Mouse (Mus musculus): ENCODE results near the gene Plagl2. TPM values are rescaled to one million over a fixed set of nuclear protein-coding genes. Genes with fewer than 3 reads are reported as not detected.

Gene Plagl2
- polyA plus RNA-seq, 1 experiment from 2014 or later: 40.4 TPM

DNA sequence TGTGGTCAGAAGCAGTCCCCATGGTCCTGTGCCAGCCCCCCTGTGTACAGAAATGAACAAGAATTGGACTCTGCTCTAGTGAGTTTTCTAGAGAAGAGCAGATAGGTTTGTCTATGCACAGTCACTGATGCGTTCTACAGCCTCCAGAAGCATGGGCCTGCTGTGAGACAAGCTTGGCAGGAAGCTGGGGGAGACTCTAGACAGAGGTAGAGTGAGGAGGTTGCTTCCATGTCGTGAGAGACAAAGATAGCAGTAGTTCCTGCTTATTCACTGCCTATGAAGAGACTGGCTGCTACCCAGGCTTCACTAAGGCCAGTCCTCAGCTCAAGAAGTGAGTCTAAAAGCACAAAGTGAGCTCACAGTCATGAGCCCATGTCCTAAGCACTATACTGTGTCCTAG, 50.0 kb downstream of the Plagl2 start:
- Histone ChIP-seq H3K4me1 (replicated peaks; ENCODE audit: control insufficient read depth, insufficient read depth, low read length) (no peaks in the 10 kb centered on the region), H3K36me3 (ENCODE audit: control insufficient read depth, insufficient read depth, low read length) (no peaks in the 10 kb centered on the region; the same call in 1 of the 2 replicates), H3K27me3 (ENCODE audit: control insufficient read depth, insufficient read depth, low read length) (no peaks in the 10 kb centered on the region), H3K27ac (ENCODE audit: low read depth, low read length) (no peak overlapping the region), H3K9me3 (ENCODE audit: control insufficient read depth, low read length) (no peaks in the 10 kb centered on the region), H3K9ac (ENCODE audit: low read length) (no peak overlapping the region), H3K4me3 (ENCODE audit: low read depth, low read length) (no peak overlapping the region), H3K4me2 (ENCODE audit: low read depth, low read length, severe bottlenecking) (no peak overlapping the region)
- DNase-seq (ENCODE audit: low spot score) (no peak), ATAC-seq (replicated peaks; ENCODE audit: low FRiP score) (no peak)
- WGBS: 78% methylated on average over 2 of the region's 2 CpGs

DNA sequence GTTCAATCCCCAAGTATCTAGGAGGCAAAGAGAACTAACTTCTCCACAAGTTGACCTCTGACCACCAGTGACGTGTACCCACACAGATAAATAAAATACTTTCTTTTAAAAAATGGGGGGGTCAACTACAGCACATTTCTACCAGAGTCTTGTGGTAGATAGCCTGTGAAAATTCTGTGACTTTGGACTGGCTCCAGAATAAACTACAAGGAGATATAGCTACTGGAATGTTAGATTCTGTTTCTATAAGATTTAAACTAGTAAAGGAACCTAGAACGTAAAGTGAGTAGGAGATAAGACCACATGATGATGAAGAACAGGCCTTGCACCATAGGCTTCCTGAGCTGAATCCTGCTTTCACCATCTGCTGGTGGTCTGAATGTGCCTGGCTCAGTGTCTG, 53.4 kb downstream of the Plagl2 start:
- no peaks in the 10 kb centered on the region; the same call in 1 of the 2 replicates for H3K36me3 ChIP-seq (ENCODE audit: control insufficient read depth, insufficient read depth, low read length)
- H3K4me2 ChIP-seq (ENCODE audit: low read depth, low read length, severe bottlenecking): no peak overlapping the region
- no peak for DNase-seq (ENCODE audit: low spot score)
- H3K27ac ChIP-seq (ENCODE audit: low read depth, low read length): no peak overlapping the region
- no peaks in the 10 kb centered on the region for H3K4me1 ChIP-seq (replicated peaks; ENCODE audit: control insufficient read depth, insufficient read depth, low read length)
- no peak overlapping the region for H3K9ac ChIP-seq (ENCODE audit: low read length)
- H3K9me3 ChIP-seq (ENCODE audit: control insufficient read depth, low read length): no peaks in the 10 kb centered on the region
- 94% methylated on average over 2 of the region's 2 CpGs for WGBS
- no peak for ATAC-seq (replicated peaks; ENCODE audit: low FRiP score)
- H3K27me3 ChIP-seq (ENCODE audit: control insufficient read depth, insufficient read depth, low read length): no peaks in the 10 kb centered on the region
- no peak overlapping the region for H3K4me3 ChIP-seq (ENCODE audit: low read depth, low read length)

GRCm38 (mm10) chr2:153186176-153186591, 55.0 kb downstream of the Plagl2 start:
- Histone ChIP-seq H3K4me3 (ENCODE audit: low read depth, low read length) (no peak overlapping the region), H3K9me3 (ENCODE audit: control insufficient read depth, low read length) (no peaks in the 10 kb centered on the region), H3K27ac (ENCODE audit: low read depth, low read length) (no peak overlapping the region), H3K4me2 (ENCODE audit: low read depth, low read length, severe bottlenecking) (no peak overlapping the region), H3K27me3 (ENCODE audit: control insufficient read depth, insufficient read depth, low read length) (no peaks in the 10 kb centered on the region), H3K4me1 (replicated peaks; ENCODE audit: control insufficient read depth, insufficient read depth, low read length) (no peaks in the 10 kb centered on the region), H3K36me3 (ENCODE audit: control insufficient read depth, insufficient read depth, low read length) (peaks cover 3% of the 10 kb centered on the region; the same call in 1 of the 2 replicates), H3K9ac (ENCODE audit: low read length) (no peak overlapping the region)
- DNase-seq (ENCODE audit: low spot score) (no peak), ATAC-seq (replicated peaks; ENCODE audit: low FRiP score) (no peak)
- 89% methylated on average over 2 of the region's 2 CpGs for WGBS

GRCm38 (mm10) chr2:153179961-153180360, 61.3 kb downstream of the Plagl2 start:
- H3K4me2 ChIP-seq (ENCODE audit: low read depth, low read length, severe bottlenecking): no peak overlapping the region
- H3K9me3 ChIP-seq (ENCODE audit: control insufficient read depth, low read length): no peaks in the 10 kb centered on the region
- WGBS: 87% methylated on average over 3 of the region's 3 CpGs
- H3K27ac ChIP-seq (ENCODE audit: low read depth, low read length): no peak overlapping the region
- H3K27me3 ChIP-seq (ENCODE audit: control insufficient read depth, insufficient read depth, low read length): peaks cover 2% of the 10 kb centered on the region; the same call in 1 of the 2 replicates
- no peak overlapping the region for H3K9ac ChIP-seq (ENCODE audit: low read length)
- H3K36me3 ChIP-seq (ENCODE audit: control insufficient read depth, insufficient read depth, low read length): peaks cover 3% of the 10 kb centered on the region; the same call in 1 of the 2 replicates
- DNase-seq (ENCODE audit: low spot score) (no peak), ATAC-seq (replicated peaks; ENCODE audit: low FRiP score) (no peak)
- H3K4me1 ChIP-seq (replicated peaks; ENCODE audit: control insufficient read depth, insufficient read depth, low read length): no peaks in the 10 kb centered on the region
- H3K4me3 ChIP-seq (ENCODE audit: low read depth, low read length): no peak overlapping the region

DNA sequence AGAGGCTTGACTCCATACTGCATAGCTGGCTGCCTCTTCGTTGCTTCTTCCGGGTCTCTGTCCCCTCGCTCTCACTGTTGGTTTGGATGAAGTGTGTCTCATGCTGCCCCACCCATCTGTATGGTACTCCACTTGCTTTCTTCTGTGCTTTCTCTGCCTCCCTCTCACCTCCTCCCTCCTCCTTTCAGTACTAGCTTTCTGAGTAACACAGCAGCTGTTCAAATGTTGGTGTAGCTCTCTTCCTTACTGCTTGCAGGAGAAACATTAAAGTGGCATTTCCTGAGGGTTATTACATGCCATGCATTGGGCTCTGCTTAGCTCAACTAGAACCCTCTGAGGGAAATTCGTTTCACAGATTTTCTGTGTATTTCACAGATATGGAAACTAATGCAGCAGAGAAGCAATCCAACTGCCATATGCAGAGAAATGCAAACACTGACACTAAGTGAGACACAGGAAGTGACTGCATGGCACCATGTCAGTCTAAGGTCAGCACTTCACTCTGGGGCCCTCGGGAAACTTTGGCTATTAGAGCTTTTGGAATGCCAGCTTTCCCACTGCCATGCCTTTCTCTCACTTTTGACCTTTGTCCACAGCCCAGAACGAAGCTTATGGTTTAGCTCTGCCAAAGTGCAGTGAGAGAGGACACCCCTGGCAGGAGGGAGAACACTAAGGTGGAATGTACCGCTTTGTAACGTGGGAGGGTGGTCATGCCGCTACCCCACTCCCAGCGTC, 61.9 kb downstream of the Plagl2 start:
- H3K27ac ChIP-seq (ENCODE audit: low read depth, low read length): no peak overlapping the region
- no peaks in the 10 kb centered on the region for H3K4me1 ChIP-seq (replicated peaks; ENCODE audit: control insufficient read depth, insufficient read depth, low read length)
- H3K36me3 ChIP-seq (ENCODE audit: control insufficient read depth, insufficient read depth, low read length): peaks cover 3% of the 10 kb centered on the region; the same call in 1 of the 2 replicates
- H3K4me2 ChIP-seq (ENCODE audit: low read depth, low read length, severe bottlenecking): no peak overlapping the region
- ATAC-seq (replicated peaks; ENCODE audit: low FRiP score) (no peak), DNase-seq (ENCODE audit: low spot score) (no peak)
- H3K9ac ChIP-seq (ENCODE audit: low read length): no peak overlapping the region
- no peaks in the 10 kb centered on the region for H3K9me3 ChIP-seq (ENCODE audit: control insufficient read depth, low read length)
- H3K4me3 ChIP-seq (ENCODE audit: low read depth, low read length): no peak overlapping the region
- H3K27me3 ChIP-seq (ENCODE audit: control insufficient read depth, insufficient read depth, low read length): peaks cover 2% of the 10 kb centered on the region; the same call in 1 of the 2 replicates
- WGBS: 87% methylated on average over 10 of the region's 10 CpGs

Other genes with a start within 250 kb of the Plagl2 start
- gene Pdrg1, start 226.0 kb downstream of the Plagl2 start, polyA plus RNA-seq (2014; fragmentation: Nextera tagmentation; extraction: Ambion mirVana): 64.9 and 77.5 TPM in 2 replicates
- gene Xkr7, start 209.6 kb downstream of the Plagl2 start, polyA plus RNA-seq (2014; fragmentation: Nextera tagmentation; extraction: Ambion mirVana): 0.09 and 0.24 TPM in 2 replicates
- gene Ccm2l, start 175.5 kb downstream of the Plagl2 start, polyA plus RNA-seq (2014; fragmentation: Nextera tagmentation; extraction: Ambion mirVana): 0.99 and 1.3 TPM in 2 replicates
- 1.8 TPM in 2 replicates for gene Hck, start 133.0 kb downstream of the Plagl2 start, polyA plus RNA-seq (2014; fragmentation: Nextera tagmentation; extraction: Ambion mirVana)
- gene Tm9sf4, start 80.1 kb downstream of the Plagl2 start, polyA plus RNA-seq (2014; fragmentation: Nextera tagmentation; extraction: Ambion mirVana): 71.8 and 79.4 TPM in 2 replicates
- gene Tspyl3, start 16.0 kb downstream of the Plagl2 start, polyA plus RNA-seq (2014; fragmentation: Nextera tagmentation; extraction: Ambion mirVana): 4.8 and 5.6 TPM in 2 replicates
- gene Pofut1, start 107 bp upstream of the Plagl2 start, polyA plus RNA-seq (2014; fragmentation: Nextera tagmentation; extraction: Ambion mirVana): 7.2 and 8.1 TPM in 2 replicates
- 7.1 and 7.4 TPM in 2 replicates for gene Kif3b, start 50.0 kb upstream of the Plagl2 start, polyA plus RNA-seq (2014; fragmentation: Nextera tagmentation; extraction: Ambion mirVana)
- gene Asxl1, start 104.4 kb upstream of the Plagl2 start, polyA plus RNA-seq (2014; fragmentation: Nextera tagmentation; extraction: Ambion mirVana): 25.4 TPM in 2 replicates

Measured in forebrain, embryonic 11.5 days (tissue).